Mouse (Mus musculus): ENCODE data around the gene Avpi1. TPM values are rescaled to one million over a fixed set of nuclear protein-coding genes. Genes with fewer than 3 reads are reported as not detected.

Avpi1 gene
- total and polyA plus RNA-seq, 2 experiments from 2014 or later, result 16.4 to 23.7 TPM

GRCm38 (mm10) chr19:42079950-42080349 is 48.9 kb downstream of the Avpi1 start:
- H3K36me3 ChIP-seq (ENCODE audit: insufficient read depth, low read length), result peaks cover 20% of the 10 kb centered on the region
- H3K27ac ChIP-seq, result no peak overlapping the region
- no peaks in the 10 kb centered on the region for H3K4me1 ChIP-seq (ENCODE audit: insufficient read depth, low read length)
- ATAC-seq (no peak), DNase-seq (ENCODE audit: low spot score) (no peak)
- no peak overlapping the region for H3K9ac ChIP-seq (replicated peaks; ENCODE audit: low read length)
- no peak overlapping the region for H3K4me2 ChIP-seq (ENCODE audit: low read depth, low read length)
- H3K27me3 ChIP-seq (ENCODE audit: insufficient read depth, low read length), result no peaks in the 10 kb centered on the region
- no peaks in the 10 kb centered on the region for H3K9me3 ChIP-seq (ENCODE audit: low read length)
- no peak for TF ChIP-seq CTCF (IDR thresholded peaks at IDR 0.05; ENCODE audit: low read depth)
- H3K4me3 ChIP-seq (ENCODE audit: low read length), result no peak overlapping the region
- WGBS, result 76% methylated on average over 5 of the region's 5 CpGs

- Histone ChIP-seq H3K4me3 (ENCODE audit: low read length) (no peak overlapping the region), H3K4me1 (ENCODE audit: insufficient read depth, low read length) (no peaks in the 10 kb centered on the region), H3K27ac (no peak overlapping the region), H3K4me2 (ENCODE audit: low read depth, low read length) (no peak overlapping the region), H3K9ac (replicated peaks; ENCODE audit: low read length) (no peak overlapping the region), H3K36me3 (ENCODE audit: insufficient read depth, low read length) (peaks cover 26% of the 10 kb centered on the region), H3K27me3 (ENCODE audit: insufficient read depth, low read length) (no peaks in the 10 kb centered on the region), H3K9me3 (ENCODE audit: low read length) (no peaks in the 10 kb centered on the region)
- 96% methylated on average over 12 of the region's 12 CpGs for WGBS
- no peak for TF ChIP-seq CTCF (IDR thresholded peaks at IDR 0.05; ENCODE audit: low read depth)
- DNase-seq (ENCODE audit: low spot score), result no peak
- ATAC-seq, result no peak
These were observed 49.9 kb downstream of the Avpi1 start for GRCm38 (mm10) chr19:42079006-42079405.

GRCm38 (mm10) chr19:42078566-42078965 is 50.3 kb downstream of the Avpi1 start:
- H3K27ac ChIP-seq, result no peak overlapping the region
- H3K9me3 ChIP-seq (ENCODE audit: low read length), result no peaks in the 10 kb centered on the region
- WGBS, result 88% methylated on average over 8 of the region's 8 CpGs
- no peak for TF ChIP-seq CTCF (IDR thresholded peaks at IDR 0.05; ENCODE audit: low read depth)
- no peak overlapping the region for H3K9ac ChIP-seq (replicated peaks; ENCODE audit: low read length)
- H3K4me2 ChIP-seq (ENCODE audit: low read depth, low read length), result no peak overlapping the region
- ATAC-seq (no peak), DNase-seq (ENCODE audit: low spot score) (no peak)
- H3K4me3 ChIP-seq (ENCODE audit: low read length), result no peak overlapping the region
- peaks cover 26% of the 10 kb centered on the region for H3K36me3 ChIP-seq (ENCODE audit: insufficient read depth, low read length)
- no peaks in the 10 kb centered on the region for H3K27me3 ChIP-seq (ENCODE audit: insufficient read depth, low read length)
- no peaks in the 10 kb centered on the region for H3K4me1 ChIP-seq (ENCODE audit: insufficient read depth, low read length)

- 85% methylated on average over 16 of the region's 16 CpGs for WGBS
These were observed 52.9 kb downstream of the Avpi1 start for GRCm38 (mm10) chr19:42075992-42076391.

GRCm38 (mm10) chr19:42075051-42075450 is 53.8 kb downstream of the Avpi1 start:
- H3K4me3 ChIP-seq (ENCODE audit: low read length), result no peak overlapping the region
- no peak for DNase-seq (ENCODE audit: low spot score)
- no peak for TF ChIP-seq CTCF (IDR thresholded peaks at IDR 0.05; ENCODE audit: low read depth)
- no peaks in the 10 kb centered on the region for H3K9me3 ChIP-seq (ENCODE audit: low read length)
- 87% methylated on average over 2 of the region's 2 CpGs for WGBS
- no peak overlapping the region for H3K9ac ChIP-seq (replicated peaks; ENCODE audit: low read length)
- no peak overlapping the region for H3K27ac ChIP-seq
- H3K36me3 ChIP-seq (ENCODE audit: insufficient read depth, low read length), result peaks cover 26% of the 10 kb centered on the region
- no peak overlapping the region for H3K4me2 ChIP-seq (ENCODE audit: low read depth, low read length)
- no peaks in the 10 kb centered on the region for H3K4me1 ChIP-seq (ENCODE audit: insufficient read depth, low read length)
- H3K27me3 ChIP-seq (ENCODE audit: insufficient read depth, low read length), result no peaks in the 10 kb centered on the region
- no peak for ATAC-seq

More at GRCm38 (mm10) chr19:42075992-42076391, 52.9 kb downstream of the Avpi1 start:
- no peak overlapping the region for H3K4me2 ChIP-seq (ENCODE audit: low read depth, low read length)
- no peaks in the 10 kb centered on the region for H3K9me3 ChIP-seq (ENCODE audit: low read length)
- no peak overlapping the region for H3K27ac ChIP-seq
- no peak for TF ChIP-seq CTCF (IDR thresholded peaks at IDR 0.05; ENCODE audit: low read depth)
- H3K4me3 ChIP-seq (ENCODE audit: low read length), result no peak overlapping the region
- DNase-seq (ENCODE audit: low spot score) (no peak), ATAC-seq (no peak)
- peaks cover 26% of the 10 kb centered on the region for H3K36me3 ChIP-seq (ENCODE audit: insufficient read depth, low read length)
- no peaks in the 10 kb centered on the region for H3K27me3 ChIP-seq (ENCODE audit: insufficient read depth, low read length)
- H3K9ac ChIP-seq (replicated peaks; ENCODE audit: low read length), result no peak overlapping the region
- H3K4me1 ChIP-seq (ENCODE audit: insufficient read depth, low read length), result no peaks in the 10 kb centered on the region

Other genes starting within 250 kb of the Avpi1 start
- 19.2 and 21.9 TPM in 2 replicates for gene Rrp12, start 232.9 kb downstream of the Avpi1 start, total RNA-seq (2014; rRNA removed)
- 11.9 and 12.3 TPM in 2 replicates for gene Rrp12, start 232.9 kb downstream of the Avpi1 start, polyA plus RNA-seq (2015; fragmentation: Nextera tagmentation; extraction: Ambion mirVana)
- gene Pgam1, start 217.1 kb downstream of the Avpi1 start, total RNA-seq (2014; rRNA removed), result 539 and 558 TPM in 2 replicates
- gene Pgam1, start 217.1 kb downstream of the Avpi1 start, polyA plus RNA-seq (2015; fragmentation: Nextera tagmentation; extraction: Ambion mirVana), result 629 and 638 TPM in 2 replicates
- 13.5 and 21.1 TPM in 2 replicates for gene Exosc1, start 195.6 kb downstream of the Avpi1 start, total RNA-seq (2014; rRNA removed)
- 64.8 and 69.4 TPM in 2 replicates for gene Exosc1, start 195.6 kb downstream of the Avpi1 start, polyA plus RNA-seq (2015; fragmentation: Nextera tagmentation; extraction: Ambion mirVana)
- 65.1 and 73.7 TPM in 2 replicates for gene Zdhhc16, start 195.6 kb downstream of the Avpi1 start, total RNA-seq (2014; rRNA removed)
- gene Zdhhc16, start 195.6 kb downstream of the Avpi1 start, polyA plus RNA-seq (2015; fragmentation: Nextera tagmentation; extraction: Ambion mirVana), result 81.9 and 89.4 TPM in 2 replicates
- gene Mms19, start 147.9 kb downstream of the Avpi1 start, total RNA-seq (2014; rRNA removed), result 54.8 and 66.1 TPM in 2 replicates
- 25.9 and 28.8 TPM in 2 replicates for gene Mms19, start 147.9 kb downstream of the Avpi1 start, polyA plus RNA-seq (2015; fragmentation: Nextera tagmentation; extraction: Ambion mirVana)
- 19.9 and 22.4 TPM in 2 replicates for gene Ubtd1, start 147.3 kb downstream of the Avpi1 start, total RNA-seq (2014; rRNA removed)
- gene Ubtd1, start 147.3 kb downstream of the Avpi1 start, polyA plus RNA-seq (2015; fragmentation: Nextera tagmentation; extraction: Ambion mirVana), result 13.4 and 14.1 TPM in 2 replicates
- gene Ankrd2, start 93.1 kb downstream of the Avpi1 start, total RNA-seq (2014; rRNA removed), result 0.42 TPM in 1 of 2 replicates, not detected in the other
- 0.97 and 1.5 TPM in 2 replicates for gene Ankrd2, start 93.1 kb downstream of the Avpi1 start, polyA plus RNA-seq (2015; fragmentation: Nextera tagmentation; extraction: Ambion mirVana)
- gene Hoga1, start 83.4 kb downstream of the Avpi1 start, total RNA-seq (2014; rRNA removed), result 2.2 and 3.6 TPM in 2 replicates
- gene Hoga1, start 83.4 kb downstream of the Avpi1 start, polyA plus RNA-seq (2015; fragmentation: Nextera tagmentation; extraction: Ambion mirVana), result 3.9 and 4.6 TPM in 2 replicates
- gene 4933411K16Rik, start 76.8 kb downstream of the Avpi1 start, total RNA-seq (2014; rRNA removed), result 0.61 and 1.6 TPM in 2 replicates
- not detected in 2 replicates for gene 4933411K16Rik, start 76.8 kb downstream of the Avpi1 start, polyA plus RNA-seq (2015; fragmentation: Nextera tagmentation; extraction: Ambion mirVana)
- 42.9 and 48.5 TPM in 2 replicates for gene Morn4, start 42.7 kb downstream of the Avpi1 start, total RNA-seq (2014; rRNA removed)
- 98.0 and 108 TPM in 2 replicates for gene Morn4, start 42.7 kb downstream of the Avpi1 start, polyA plus RNA-seq (2015; fragmentation: Nextera tagmentation; extraction: Ambion mirVana)
- 18.3 and 21.7 TPM in 2 replicates for gene Pi4k2a, start 38.6 kb downstream of the Avpi1 start, total RNA-seq (2014; rRNA removed)
- 33.9 and 36.4 TPM in 2 replicates for gene Pi4k2a, start 38.6 kb downstream of the Avpi1 start, polyA plus RNA-seq (2015; fragmentation: Nextera tagmentation; extraction: Ambion mirVana)
- 14.0 and 16.5 TPM in 2 replicates for gene Marveld1, start 18.3 kb upstream of the Avpi1 start, total RNA-seq (2014; rRNA removed)
- gene Marveld1, start 18.3 kb upstream of the Avpi1 start, polyA plus RNA-seq (2015; fragmentation: Nextera tagmentation; extraction: Ambion mirVana), result 2.8 and 3.2 TPM in 2 replicates
- 90.9 and 95.0 TPM in 2 replicates for gene Zfyve27, start 34.9 kb upstream of the Avpi1 start, total RNA-seq (2014; rRNA removed)
- gene Zfyve27, start 34.9 kb upstream of the Avpi1 start, polyA plus RNA-seq (2015; fragmentation: Nextera tagmentation; extraction: Ambion mirVana), result 45.1 and 48.9 TPM in 2 replicates
- 1.2 and 1.8 TPM in 2 replicates for gene Sfrp5, start 73.2 kb upstream of the Avpi1 start, total RNA-seq (2014; rRNA removed)
- 1.6 and 2.0 TPM in 2 replicates for gene Sfrp5, start 73.2 kb upstream of the Avpi1 start, polyA plus RNA-seq (2015; fragmentation: Nextera tagmentation; extraction: Ambion mirVana)
- 80.0 and 84.8 TPM in 2 replicates for gene Golga7b, start 118.5 kb upstream of the Avpi1 start, total RNA-seq (2014; rRNA removed)
- 58.7 and 62.4 TPM in 2 replicates for gene Golga7b, start 118.5 kb upstream of the Avpi1 start, polyA plus RNA-seq (2015; fragmentation: Nextera tagmentation; extraction: Ambion mirVana)